Mouse (Mus musculus) induced T-regulatory cell, adult 2 months (primary cell): ENCODE results near the gene Herc1.

ENCODE experiments used
- DNase-seq: peaks from one replicate; pipeline ENCODE4 v3.0.0-alpha.2; 2012; ENCODE audit warnings: low read depth

Herc1 gene

DNA sequence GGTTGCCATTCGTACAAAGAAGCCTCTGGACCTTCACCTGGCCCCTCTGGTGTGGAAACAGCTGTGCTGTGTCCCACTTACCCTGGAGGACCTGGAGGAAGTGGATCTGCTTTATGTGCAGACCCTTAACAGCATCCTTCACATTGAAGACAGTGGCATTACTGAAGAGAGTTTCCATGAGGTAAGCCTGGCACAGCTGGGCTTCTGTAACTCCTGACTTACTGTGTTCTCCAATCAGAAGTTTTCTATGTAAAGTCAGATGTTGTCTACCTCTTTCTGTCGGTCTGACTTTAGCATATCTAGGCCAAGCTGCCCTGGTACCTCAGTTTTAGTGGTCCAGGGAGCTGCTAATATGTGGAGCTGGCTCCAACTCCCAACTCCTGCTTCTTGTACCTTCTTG, 151.0 kb downstream of the Herc1 start:
- no peak for DNase-seq

GRCm38 (mm10) chr9:66503879-66504411, 153.7 kb downstream of the Herc1 start:
- peak; percentile 79 for DNase-seq

DNA sequence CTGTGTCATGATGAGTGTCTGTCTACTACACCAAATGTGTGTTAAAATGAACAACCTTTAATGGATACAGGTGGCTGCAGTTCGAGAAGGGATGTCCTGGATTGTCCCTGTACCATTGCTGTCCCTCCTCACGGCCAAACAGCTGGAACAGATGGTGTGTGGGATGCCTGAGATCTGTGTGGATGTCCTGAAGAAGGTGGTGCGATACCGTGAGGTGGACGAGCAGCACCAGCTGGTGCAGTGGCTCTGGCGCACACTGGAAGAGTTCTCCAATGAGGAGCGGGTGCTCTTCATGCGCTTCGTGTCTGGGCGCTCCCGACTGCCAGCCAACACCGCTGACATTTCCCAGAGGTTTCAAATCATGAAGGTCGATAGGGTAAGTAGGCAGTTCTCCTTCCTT, 154.3 kb downstream of the Herc1 start:
- DNase-seq = no peak

DNA sequence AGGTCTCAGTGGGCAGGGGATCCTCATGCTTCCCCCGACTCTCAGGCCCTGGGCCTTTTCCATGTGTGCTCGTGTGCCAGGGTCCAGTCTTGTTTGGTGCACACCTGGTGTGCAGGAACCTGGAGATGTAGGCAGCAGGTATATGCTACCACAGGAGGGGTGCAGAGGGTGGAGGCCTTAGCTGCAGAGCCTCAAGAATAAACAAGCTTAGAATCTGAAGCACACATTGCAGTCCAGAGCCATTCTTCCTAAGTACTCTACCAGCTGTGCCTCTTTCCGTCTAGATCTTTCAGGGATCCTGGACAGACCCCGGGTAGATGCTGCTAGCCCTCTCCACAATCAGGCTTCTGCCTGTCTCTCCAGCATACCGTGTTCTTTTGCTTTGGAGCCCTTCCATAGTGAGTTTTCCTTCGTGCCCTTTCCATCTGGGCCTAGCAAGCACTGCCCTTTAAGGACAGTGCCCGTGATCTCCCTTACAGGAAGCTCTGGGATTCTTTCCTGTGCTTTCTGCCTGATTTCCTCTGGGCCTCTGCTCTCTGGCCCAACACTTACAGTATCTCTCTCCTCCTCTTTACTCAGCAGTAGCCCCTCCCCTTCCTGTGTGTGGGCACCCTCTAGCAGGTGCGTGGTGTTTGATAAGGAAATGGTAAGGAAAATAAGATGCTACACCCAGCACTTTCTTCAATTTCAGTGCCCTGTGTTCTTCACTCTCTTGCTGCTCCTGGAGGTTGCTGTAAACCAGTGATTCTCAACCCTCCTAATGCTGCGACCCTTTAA, 155.1 kb downstream of the Herc1 start:
- peak; percentile 85 for DNase-seq

DNA sequence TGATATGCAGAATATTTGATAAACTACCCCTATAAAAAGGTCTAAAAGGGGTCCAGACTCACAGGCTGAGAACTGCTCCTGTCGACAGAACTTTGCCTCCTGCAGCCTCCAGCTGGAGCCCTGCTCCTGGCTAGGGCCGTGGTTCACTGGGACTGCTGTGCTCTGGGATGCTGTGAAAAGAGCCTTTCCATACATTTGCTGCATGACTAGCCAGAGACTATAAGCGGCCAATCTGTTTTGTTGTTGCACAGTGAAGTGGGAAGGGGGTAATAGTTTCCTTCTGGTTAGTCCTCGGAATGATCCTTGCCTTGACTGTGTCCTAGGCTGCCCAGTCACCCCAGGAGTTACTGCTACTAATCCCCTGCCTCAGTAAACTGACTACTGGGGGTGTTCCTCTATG, 155.8 kb downstream of the Herc1 start:
- DNase-seq = no peak

GRCm38 (mm10) chr9:66506424-66506823, 156.2 kb downstream of the Herc1 start:
- peak; percentile 23 for DNase-seq

GRCm38 (mm10) chr9:66507684-66508083, 157.4 kb downstream of the Herc1 start:
- no peak for DNase-seq

DNA sequence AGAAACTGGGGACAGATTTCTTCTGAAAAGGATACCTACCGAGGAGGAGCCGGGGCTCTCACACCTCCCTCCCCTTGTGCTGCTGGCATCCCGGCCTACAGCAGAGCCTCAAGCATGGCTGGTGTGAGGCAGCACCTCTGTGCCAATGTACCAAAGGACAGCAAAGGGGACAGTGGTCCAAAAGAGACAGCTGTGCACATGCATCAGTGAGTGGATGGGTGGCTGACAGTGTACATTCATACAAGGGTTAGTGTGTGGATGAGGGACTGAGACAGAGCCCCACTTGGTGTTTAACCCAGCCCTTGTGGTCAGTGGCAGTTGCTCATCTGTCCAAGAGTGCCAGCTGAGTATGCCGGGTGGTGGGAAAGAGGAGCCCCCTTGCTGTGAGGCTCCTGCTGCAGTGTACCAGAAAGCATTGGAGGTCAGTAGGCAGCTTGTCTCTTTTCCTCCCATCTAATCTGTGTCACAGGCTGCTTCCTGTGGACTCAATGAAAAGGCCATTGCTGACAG, 158.7 kb downstream of the Herc1 start:
- no peak for DNase-seq

DNA sequence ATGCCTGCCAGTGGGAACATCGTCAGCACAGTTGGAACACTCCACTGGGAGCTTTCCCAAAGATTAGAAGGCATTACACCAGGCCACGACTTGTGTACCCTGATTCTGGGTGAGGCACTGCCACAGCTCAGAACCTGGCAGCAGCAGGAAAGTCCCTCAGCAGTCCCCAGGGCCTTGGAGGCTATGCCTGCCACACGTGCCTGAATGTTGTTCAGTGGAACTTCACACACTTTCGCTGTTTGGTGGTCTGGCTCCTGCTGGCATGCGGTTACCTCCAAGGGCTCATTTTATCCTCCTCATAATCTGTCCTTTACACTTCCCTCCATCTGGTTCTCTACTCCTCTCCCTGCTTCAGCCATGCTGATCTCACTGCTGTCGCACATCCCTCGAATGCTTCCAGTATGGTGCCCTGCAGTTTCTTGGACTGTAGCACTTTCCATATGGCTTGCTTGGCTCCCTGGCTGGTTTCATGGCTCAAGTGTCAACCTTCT, 160.1 kb downstream of the Herc1 start:
- peak; percentile 51 for DNase-seq

- no peak for DNase-seq
Observed at GRCm38 (mm10) chr9:66510944-66511343, 160.7 kb downstream of the Herc1 start.

GRCm38 (mm10) chr9:66511580-66512350, 161.5 kb downstream of the Herc1 start:
- peak; percentile 96 for DNase-seq

DNA sequence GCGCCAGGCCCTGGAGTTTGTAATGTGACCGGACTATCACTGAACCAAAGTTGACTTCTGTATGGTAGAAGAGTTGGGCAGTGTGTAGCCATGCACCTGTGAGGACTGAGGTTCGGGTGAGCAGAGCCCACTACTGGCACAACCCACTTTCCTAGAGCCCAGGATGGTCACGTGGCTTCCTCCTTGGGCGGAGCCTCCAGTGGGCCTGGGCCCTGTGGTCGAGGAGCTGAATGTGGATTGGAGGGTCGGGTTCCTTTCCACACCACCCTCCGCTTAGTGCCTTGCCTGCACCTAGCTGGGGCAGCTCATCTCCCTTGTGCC, 162.1 kb downstream of the Herc1 start:
- peak; percentile 92 for DNase-seq

GRCm38 (mm10) chr9:66513150-66513549, 162.9 kb downstream of the Herc1 start:
- peak; percentile 65 for DNase-seq

DNA sequence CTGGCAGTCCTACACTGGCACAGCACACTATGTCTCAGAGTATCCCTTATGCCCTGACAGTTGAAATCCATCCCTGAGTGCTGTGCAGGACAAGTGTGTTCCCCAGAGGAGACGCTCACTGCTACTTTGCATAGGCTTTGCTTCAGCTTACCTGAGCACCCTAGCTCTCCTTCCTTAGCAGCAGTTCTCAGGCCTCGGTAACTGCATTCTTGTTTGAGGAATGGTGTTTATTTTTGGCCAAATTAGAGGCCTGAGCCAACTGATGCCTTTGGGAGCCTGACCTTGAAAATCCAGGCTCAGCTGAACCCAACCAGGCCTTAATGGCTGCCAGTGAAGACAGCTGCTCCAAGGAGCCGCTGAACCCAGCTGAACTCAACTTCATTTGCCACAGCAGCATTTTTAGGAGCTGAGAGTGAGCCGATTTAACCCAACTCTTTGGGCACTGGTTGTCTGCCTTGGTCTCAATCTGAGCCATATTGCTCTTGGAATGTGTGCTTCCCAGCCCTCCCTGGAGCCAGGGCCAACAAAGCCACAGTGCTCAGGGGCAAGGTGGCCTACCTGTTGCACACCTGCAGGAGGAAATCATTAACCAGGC, 163.5 kb downstream of the Herc1 start:
- DNase-seq = no peak

DNA sequence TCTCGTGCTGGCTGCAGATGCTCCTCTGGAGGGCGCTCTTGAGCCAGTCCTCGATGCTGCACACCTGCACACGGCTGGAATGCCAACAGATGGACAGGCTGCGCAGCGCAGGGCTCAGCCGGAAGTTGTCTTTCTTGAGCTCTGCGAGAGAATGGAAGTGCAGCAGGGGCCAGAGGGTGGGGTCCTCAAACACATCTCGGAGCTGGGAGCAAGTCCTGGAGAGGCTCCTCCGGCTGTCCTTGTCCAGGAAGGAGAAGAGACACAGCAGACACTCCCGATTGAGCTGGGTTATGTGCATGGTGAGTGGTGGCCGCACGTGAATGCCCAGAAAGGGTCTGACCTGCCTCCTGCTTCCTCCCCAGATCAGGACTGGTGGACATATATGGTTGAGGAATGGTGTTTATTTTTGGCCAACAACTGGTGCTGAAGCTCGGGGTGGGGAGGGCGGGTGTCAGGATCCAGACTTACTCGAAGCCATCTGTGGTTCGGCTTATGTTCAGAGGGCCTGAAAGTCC, 164.1 kb downstream of the Herc1 start, which contains the start of gene Fbxl22:
Fbxl22 (minus strand) TSS at position 338 of the 515 bp plus-strand sequence.
- DNase-seq = peak; percentile 65

DNA sequence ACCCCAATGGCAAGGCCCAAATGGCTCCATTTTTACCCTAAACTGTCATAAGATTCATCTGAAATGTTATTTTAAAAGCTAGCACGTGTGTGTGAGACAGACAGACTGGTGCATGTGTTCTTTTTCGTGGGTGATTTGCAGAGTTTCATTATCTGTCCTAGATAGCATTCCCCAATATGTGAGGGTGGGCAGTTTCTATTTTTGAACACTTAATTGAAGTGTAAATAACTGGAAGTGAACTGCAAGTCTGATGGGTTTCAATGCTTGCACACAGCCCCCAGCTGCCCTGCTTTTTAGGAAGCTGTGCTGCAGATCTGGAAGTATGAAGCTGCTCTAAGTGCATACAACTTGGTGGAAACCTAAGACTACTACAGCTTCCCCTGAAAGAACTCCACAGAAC, 164.9 kb downstream of the Herc1 start:
- no peak for DNase-seq

DNA sequence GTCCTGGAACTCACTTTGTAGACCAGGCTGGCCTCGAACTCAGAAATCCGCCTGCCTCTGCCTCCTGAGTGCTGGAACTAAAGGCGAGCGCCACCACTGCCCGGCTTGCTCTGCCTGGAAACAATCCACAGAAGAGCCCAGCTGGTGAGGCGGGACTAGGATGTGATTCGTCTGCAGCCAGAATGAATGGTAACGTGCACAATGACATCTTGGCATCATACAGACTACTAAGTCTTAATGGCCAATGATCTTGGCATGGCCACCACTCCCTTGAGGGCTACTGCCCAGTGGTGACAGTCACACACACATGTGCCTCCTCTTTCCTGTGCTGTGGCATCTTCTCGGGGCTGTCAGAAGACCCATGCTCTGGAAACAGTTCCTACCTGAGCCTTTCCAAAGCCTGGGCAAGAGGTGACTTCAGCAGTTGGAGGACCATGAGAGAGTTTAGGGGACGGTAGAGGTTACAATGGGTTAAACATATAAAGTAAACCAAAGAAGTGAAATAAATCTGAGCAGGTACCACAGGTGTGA, 165.5 kb downstream of the Herc1 start:
- DNase-seq = no peak

- DNase-seq = peak; percentile 15
Observed at GRCm38 (mm10) chr9:66516296-66516940, 166.2 kb downstream of the Herc1 start.

- no peak for DNase-seq
Observed at GRCm38 (mm10) chr9:66517746-66518145, 167.5 kb downstream of the Herc1 start.

DNA sequence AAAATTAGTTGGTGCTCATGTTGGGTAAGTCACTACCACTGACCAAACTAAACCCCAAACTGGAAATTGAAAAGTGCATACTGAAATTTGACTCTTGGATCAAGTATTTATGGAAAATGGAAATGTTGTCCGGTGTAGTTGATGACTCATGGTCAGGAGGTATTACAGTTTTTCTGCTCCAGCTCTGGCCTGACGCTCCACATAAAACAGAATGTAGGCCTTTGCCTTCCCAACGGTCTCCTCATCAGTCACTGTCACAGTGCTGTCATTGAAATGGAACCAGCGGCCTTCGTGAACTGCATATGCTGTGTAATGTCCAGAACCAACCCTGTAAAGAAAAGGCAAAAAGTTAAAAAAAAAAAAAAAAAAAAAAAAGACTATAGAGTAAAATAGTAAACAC, 168.0 kb downstream of the Herc1 start:
- DNase-seq = no peak

DNA sequence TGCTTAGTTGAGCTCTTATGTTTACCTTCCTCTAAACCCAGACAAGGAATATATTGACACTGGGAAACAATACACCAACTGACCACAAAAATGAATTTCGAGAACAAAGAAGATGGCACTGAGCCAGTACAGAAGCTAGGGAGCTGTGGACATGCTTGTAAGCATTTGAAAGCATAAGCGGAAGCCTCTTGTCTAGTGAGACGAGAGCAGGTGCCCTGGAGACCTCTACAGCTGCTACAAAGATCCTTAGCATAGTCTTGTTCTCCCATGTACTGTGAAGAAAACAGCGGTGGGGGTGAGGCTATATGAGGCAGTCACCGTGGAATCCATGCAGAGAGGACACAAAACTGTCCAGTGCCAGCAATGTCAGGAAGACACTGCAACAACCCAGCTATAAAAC, 168.7 kb downstream of the Herc1 start:
- no peak for DNase-seq
